8 mouse cellular contexts compared by ENCODE assay signal in the genomic region with DNA sequence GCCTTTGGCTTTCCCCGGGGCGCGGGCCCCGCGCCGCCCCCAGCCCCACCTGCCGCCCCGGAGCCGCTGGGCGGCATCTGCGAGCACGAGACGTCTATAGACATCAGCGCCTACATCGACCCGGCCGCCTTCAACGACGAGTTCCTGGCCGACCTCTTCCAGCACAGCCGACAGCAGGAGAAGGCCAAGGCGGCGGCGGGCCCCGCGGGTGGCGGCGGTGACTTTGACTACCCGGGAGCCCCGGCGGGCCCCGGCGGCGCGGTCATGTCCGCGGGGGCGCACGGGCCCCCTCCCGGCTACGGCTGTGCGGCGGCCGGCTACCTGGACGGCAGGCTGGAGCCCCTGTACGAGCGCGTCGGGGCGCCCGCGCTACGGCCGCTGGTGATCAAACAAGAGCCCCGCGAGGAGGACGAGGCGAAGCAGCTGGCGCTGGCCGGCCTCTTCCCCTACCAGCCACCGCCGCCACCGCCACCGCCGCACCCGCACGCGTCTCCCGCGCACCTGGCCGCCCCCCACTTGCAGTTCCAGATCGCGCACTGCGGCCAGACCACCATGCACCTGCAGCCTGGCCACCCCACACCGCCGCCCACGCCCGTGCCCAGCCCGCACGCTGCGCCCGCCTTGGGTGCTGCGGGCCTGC. TPM values are rescaled to one million over a fixed set of nuclear protein-coding genes. Genes with fewer than 3 reads are reported as not detected.
DNase-seq lines count a peak whose midpoint lies in the region; ATAC-seq and TF ChIP-seq lines count a peak whose summit lies in the region.

No protein-coding gene starts in this region.

- no peaks in the 10 kb centered on the region for H3K36me3 ChIP-seq in spleen, adult 2 months (ENCODE audit: control insufficient read depth, insufficient read depth, low read length)
- H3K36me3 ChIP-seq in forebrain, embryonic 13.5 days (ENCODE audit: poor library complexity, severe bottlenecking), result no peaks in the 10 kb centered on the region
- no peaks in the 10 kb centered on the region for H3K36me3 ChIP-seq in liver, embryonic 11.5 days (ENCODE audit: control insufficient read depth, insufficient read depth, low read length)
- no peaks in the 10 kb centered on the region for H3K36me3 ChIP-seq in neural tube, embryonic 14.5 days (ENCODE audit: control insufficient read depth, insufficient read depth, low read length)

- no peak overlapping the region for H3K27ac ChIP-seq in spleen, adult 2 months (ENCODE audit: insufficient read depth, low read length)
- no peak overlapping the region for H3K27ac ChIP-seq in forebrain, embryonic 13.5 days
- peak overlapping the region; percentile 48 for H3K27ac ChIP-seq in liver, embryonic 11.5 days (ENCODE audit: low read depth, low read length)
- H3K27ac ChIP-seq in neural tube, embryonic 14.5 days (ENCODE audit: low read depth, low read length), result no peak overlapping the region

- DNase-seq in CD4-positive, CD25-positive, alpha-beta regulatory T cell, adult 2 months (ENCODE audit: low read depth, low spot score), result peak; percentile 39
- DNase-seq in spleen, adult 2 months (ENCODE audit: low read depth in 1 of 2, low spot score in 2 of 2), result no peak
- no peak for DNase-seq in spleen, postnatal 14 days (ENCODE audit: low spot score in 2 of 2)
- no peak for DNase-seq in liver, embryonic 11.5 days (ENCODE audit: low spot score)

- peak overlapping the region; percentile 98 for H3K4me2 ChIP-seq in forebrain, embryonic 13.5 days
- peak overlapping the region; percentile 87 for H3K4me2 ChIP-seq in liver, embryonic 11.5 days
- peak overlapping the region; percentile 100 for H3K4me2 ChIP-seq in neural tube, embryonic 14.5 days (ENCODE audit: low read depth, low read length)

- TF ChIP-seq CTCF in spleen, adult 2 months (IDR thresholded peaks at IDR 0.05; ENCODE audit: extremely low read depth, insufficient read depth, insufficient read length, insufficient replicate concordance), result no peak

- peak overlapping the region; percentile 65 for H3K9ac ChIP-seq in forebrain, embryonic 13.5 days
- peak overlapping the region; percentile 67 for H3K9ac ChIP-seq in liver, embryonic 11.5 days (ENCODE audit: low read depth, low read length)
- H3K9ac ChIP-seq in neural tube, embryonic 14.5 days (replicated peaks; ENCODE audit: low read depth, low read length), result peak overlapping the region; percentile 50

- peak overlapping the region; percentile 51; the same call in 1 of the 2 replicates for H3K4me3 ChIP-seq in spleen, adult 2 months (ENCODE audit: extremely low read depth, insufficient read depth, insufficient read length)
- peak overlapping the region; percentile 57 for H3K4me3 ChIP-seq in forebrain, embryonic 13.5 days
- H3K4me3 ChIP-seq in liver, embryonic 11.5 days (ENCODE audit: low read depth, low read length), result peak overlapping the region; percentile 62
- H3K4me3 ChIP-seq in neural tube, embryonic 14.5 days (ENCODE audit: low read depth, low read length), result peak overlapping the region; percentile 49

- TF ChIP-seq POLR2A in spleen, adult 2 months (IDR thresholded peaks at IDR 0.05; ENCODE audit: low read depth, low read length), result no peak

- ATAC-seq in CD4-positive, CD25-positive, alpha-beta regulatory T cell, adult 4 months, result no peak
- peak; percentile 34 for ATAC-seq in forebrain, embryonic 13.5 days
- peak; percentile 7 for ATAC-seq in inflammation-experienced regulatory T-cells, adult 6 months
- no peak for ATAC-seq in liver, embryonic 11.5 days (replicated peaks; ENCODE audit: low FRiP score)
- peak; percentile 14; the same call in 1 of the 2 replicates for ATAC-seq in neural tube, embryonic 14.5 days (ENCODE audit: low read depth)

- WGBS in spleen, adult 2 months, result 2% methylated on average over 78 of the region's 83 CpGs
- WGBS in forebrain, embryonic 13.5 days, result 0% methylated on average over 45 of the region's 83 CpGs
- under 1% methylated on average over 76 of the region's 83 CpGs for WGBS in liver, embryonic 11.5 days
- under 1% methylated on average over 51 of the region's 83 CpGs for WGBS in neural tube, embryonic 14.5 days

- peaks cover 25% of the 10 kb centered on the region for H3K27me3 ChIP-seq in spleen, adult 2 months (ENCODE audit: control insufficient read depth, insufficient read depth, low read length)
- peaks cover 80% of the 10 kb centered on the region for H3K27me3 ChIP-seq in forebrain, embryonic 13.5 days
- peaks cover 71% of the 10 kb centered on the region for H3K27me3 ChIP-seq in liver, embryonic 11.5 days (replicated peaks; ENCODE audit: control insufficient read depth, insufficient read depth, low read length)
- peaks cover 37% of the 10 kb centered on the region for H3K27me3 ChIP-seq in neural tube, embryonic 14.5 days (ENCODE audit: control insufficient read depth, insufficient read depth, low read length)

- no peaks in the 10 kb centered on the region for H3K9me3 ChIP-seq in forebrain, embryonic 13.5 days (replicated peaks)
- no peaks in the 10 kb centered on the region for H3K9me3 ChIP-seq in liver, embryonic 11.5 days (ENCODE audit: control insufficient read depth, low read length)
- H3K9me3 ChIP-seq in neural tube, embryonic 14.5 days (ENCODE audit: control insufficient read depth, low read length), result no peaks in the 10 kb centered on the region

- peaks cover 4% of the 10 kb centered on the region; the same call in 1 of the 2 replicates for H3K4me1 ChIP-seq in spleen, adult 2 months (ENCODE audit: control insufficient read depth, insufficient read depth, insufficient read length)
- peaks cover 47% of the 10 kb centered on the region for H3K4me1 ChIP-seq in forebrain, embryonic 13.5 days
- peaks cover 13% of the 10 kb centered on the region for H3K4me1 ChIP-seq in liver, embryonic 11.5 days (replicated peaks; ENCODE audit: control insufficient read depth, insufficient read depth, low read length)
- H3K4me1 ChIP-seq in neural tube, embryonic 14.5 days (ENCODE audit: control insufficient read depth, insufficient read depth, low read length), result peaks cover 23% of the 10 kb centered on the region

RNA-seq across cellular contexts. Expression of a gene that starts 0.5 kb away (rescaled TPM):
- 1 to 10 TPM in 1 of 2 experiments, under 1 TPM in 1; 0.47 to 1.1 TPM for polyA plus RNA-seq in CD4-positive, CD25-positive, alpha-beta regulatory T cell, adult 4 months (2017; shearing (Covaris generic))
- polyA plus RNA-seq in spleen, adult 2 months (2012; rRNA removed), result 20.6 and 34.3 TPM in 2 replicates
- polyA plus RNA-seq in forebrain, embryonic 13.5 days (2015; fragmentation: Nextera tagmentation; extraction: Ambion mirVana), result 0.24 and 0.35 TPM in 2 replicates
- polyA plus RNA-seq in inflammation-experienced regulatory T-cells, adult 6 months (2017; shearing (Covaris generic)), result 1 to 10 TPM in 2 of 3 experiments, under 1 TPM in 1; 0.38 to 2.4 (median 2.3) TPM
- polyA plus RNA-seq in liver, embryonic 11.5 days (2014; fragmentation: Nextera tagmentation; extraction: Ambion mirVana), result 6.9 and 8.2 TPM in 2 replicates
- polyA plus RNA-seq in neural tube, embryonic 14.5 days (2014; fragmentation: Nextera tagmentation; extraction: Ambion mirVana), result 0.62 and 0.77 TPM in 2 replicates

Comparison
In these comparisons a context has a peak if more than half of its experiments do, and no peak if none do; other contexts are left out.
1. ATAC-seq: peak in forebrain, embryonic 13.5 days (single experiment), inflammation-experienced regulatory T-cells, adult 6 months (single experiment) and neural tube, embryonic 14.5 days (single experiment); none in CD4-positive, CD25-positive, alpha-beta regulatory T cell, adult 4 months (single experiment) and liver, embryonic 11.5 days (single experiment).
2. Peak in every context shown above with its lines, with median percentiles within 50 percentile points of each other: H3K4me3 ChIP-seq, H3K4me2 ChIP-seq and H3K9ac ChIP-seq.